Mouse (Mus musculus) macrophage (primary cell): ENCODE measurements around the gene Tspo2. TPM values are rescaled to one million over a fixed set of nuclear protein-coding genes. Genes with fewer than 3 reads are reported as not detected.
"Not testable (repeated sequence)": the region's sequence is repeated elsewhere in the genome, so short reads cannot be mapped to it uniquely, and the experiment has no call there.

Experiments
- H3K27ac ChIP-seq: fragments of 350-480 bp; formaldehyde crosslinking; 2 replicates; pipeline ENCODE4 v1.9.0; 2021
- H3K36me3 ChIP-seq: fragments of 350-480 bp; formaldehyde crosslinking; 2 replicates; pipeline ENCODE4 v1.9.0; 2021; ENCODE audit errors: inconsistent target
- H3K4me3 ChIP-seq: fragments of 350-480 bp; formaldehyde crosslinking; 2 replicates; pipeline ENCODE4 v1.9.0; 2021; ENCODE audit errors: inconsistent target
- H3K79me2 ChIP-seq: fragments of 350-480 bp; formaldehyde crosslinking; 2 replicates; pipeline ENCODE4 v1.9.0; 2021; ENCODE audit errors: inconsistent target
- whole genome bisulfite sequencing: methylation state at CpG from one replicate; pipeline ENCODE4 v1.1.7; 2026; ENCODE audit warnings: inconsistent platforms; ENCODE audit not compliant: missing documents; 5-methylcytosine and 5-hydroxymethylcytosine counted together
- polyA plus RNA-seq: library from polyadenylated mRNA; stranded (reverse); fragments of 250-400 nt; gene quantifications from 3 replicates; pipeline ENCODE4 v1.2.4, GENCODE M21; 2018; ENCODE audit warnings: inconsistent platforms
- total RNA-seq, 78 experiments: library from RNA; depleted of rRNA; stranded (reverse); fragments of 250-400 nt; gene quantifications; 1 replicate in 9 of 78; 2 replicates in 24 of 78; 3 replicates in 43 of 78; 4 replicates in 2 of 78; pipeline ENCODE4 v1.2.4; 2018; ENCODE audit warnings: inconsistent platforms in 56 of 78

Tspo2 gene
- total RNA-seq (2018; cell fraction: chromatin; rRNA removed): not detected
- not detected for total RNA-seq (2018; cell fraction: cytosol; rRNA removed)
- not detected for total RNA-seq (2018; cell fraction: nucleus; rRNA removed)
- polyA plus RNA-seq: not detected in 3 replicates

DNA sequence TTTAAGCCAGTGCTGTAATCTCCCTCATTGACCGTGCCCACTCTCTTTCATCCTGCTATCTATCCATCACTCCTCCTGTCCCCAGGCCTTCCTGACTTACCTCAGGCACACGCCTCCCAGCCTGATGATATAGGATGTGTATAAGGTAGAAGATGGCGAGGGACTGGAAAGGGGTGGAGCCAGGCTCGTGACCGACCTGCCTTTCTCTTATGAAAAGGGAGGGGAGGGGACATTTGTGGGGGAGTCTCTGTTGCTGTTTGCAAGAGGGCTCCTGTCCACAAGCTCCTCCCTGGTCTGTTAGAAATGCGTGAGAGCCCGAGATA lies at the start of gene Tspo2:
Tspo2 (minus strand) TSS at position 170 of the 323 bp plus-strand sequence.
- 66% methylated on average over 7 of the region's 7 CpGs for WGBS
- Histone ChIP-seq H3K27ac (no peak within 1 kb of the TSS), H3K79me2 (no peaks in the 10 kb centered on the region), H3K4me3 (no peak within 1 kb of the TSS), H3K36me3 (no peaks in the 10 kb centered on the region)

DNA sequence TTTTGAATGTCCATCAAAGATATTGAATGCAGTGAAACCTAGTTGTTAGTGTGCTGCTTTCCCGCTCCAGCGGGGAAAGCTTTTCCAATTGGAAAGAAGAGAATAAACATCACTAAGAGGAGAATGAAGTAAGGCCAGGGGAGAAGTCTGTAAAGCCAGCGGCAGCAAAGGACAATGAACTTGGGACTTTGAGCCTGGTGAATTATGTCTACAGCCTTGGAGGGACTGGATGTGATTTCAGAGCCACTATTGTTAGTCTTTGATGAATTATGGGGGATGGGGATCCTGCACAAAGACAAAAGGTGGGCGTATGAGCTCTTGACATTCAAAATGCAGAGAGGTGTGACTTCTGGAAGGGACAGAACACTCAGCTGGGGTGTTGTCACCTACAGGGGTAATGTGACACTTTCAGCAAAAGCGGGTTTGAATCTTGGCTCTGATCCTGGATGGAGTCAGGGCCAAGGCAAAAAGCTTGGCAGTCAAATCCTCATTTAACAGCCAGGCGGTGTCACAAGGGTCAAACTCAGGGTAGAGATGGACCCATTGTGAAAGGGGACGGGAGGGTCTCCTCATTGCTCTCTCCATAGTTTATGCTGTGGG lies 49.6 kb upstream of the Tspo2 start:
- Histone ChIP-seq H3K4me3 (no peak overlapping the region), H3K79me2 (no peaks in the 10 kb centered on the region), H3K27ac (no peak overlapping the region), H3K36me3 (no peaks in the 10 kb centered on the region)
- WGBS: 91% methylated on average over 7 of the region's 7 CpGs

DNA sequence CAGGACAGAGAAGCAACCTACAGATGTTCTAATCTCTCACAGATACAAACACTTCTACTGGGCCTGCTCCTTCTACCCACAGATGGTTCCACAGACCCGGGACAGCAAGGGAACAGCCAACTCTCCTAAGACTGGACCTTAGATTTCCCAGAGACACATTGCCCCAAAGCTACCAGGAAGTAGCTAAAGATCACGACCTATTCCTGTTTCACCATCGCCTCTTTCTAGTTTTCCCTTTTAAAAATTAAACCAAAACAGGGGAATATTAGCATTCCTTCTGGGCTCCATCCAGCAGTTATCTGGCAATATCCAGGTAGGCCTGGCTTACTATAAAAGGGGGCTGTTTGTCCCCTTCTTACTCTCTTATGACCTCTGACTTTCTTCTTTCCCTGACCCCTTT lies 46.7 kb upstream of the Tspo2 start:
- H3K27ac ChIP-seq: no peak overlapping the region
- H3K4me3 ChIP-seq: no peak overlapping the region
- WGBS: 84% methylated on average over 3 of the region's 3 CpGs
- H3K79me2 ChIP-seq: no peaks in the 10 kb centered on the region
- H3K36me3 ChIP-seq: no peaks in the 10 kb centered on the region

DNA sequence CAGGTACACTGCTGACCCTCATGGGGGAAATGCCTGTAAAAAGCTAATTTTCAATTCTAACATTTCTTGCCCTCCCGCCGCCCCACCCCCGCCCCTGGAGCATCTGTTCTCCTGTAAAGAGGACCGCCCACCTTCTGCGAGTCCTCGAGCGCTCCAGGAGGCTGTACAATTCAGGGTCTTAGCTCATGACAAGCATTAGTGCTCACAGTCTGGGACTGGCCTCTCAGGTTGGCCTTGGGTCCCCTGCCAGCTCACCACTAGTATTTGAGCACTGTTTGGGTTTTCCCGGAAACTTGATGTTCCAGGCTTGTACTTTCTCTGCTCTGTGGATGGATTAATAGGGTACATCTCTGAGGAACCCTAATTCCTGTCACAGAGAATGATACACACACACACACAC lies 42.7 kb upstream of the Tspo2 start:
- no peak overlapping the region for H3K4me3 ChIP-seq
- 83% methylated on average over 8 of the region's 8 CpGs for WGBS
- H3K36me3 ChIP-seq: no peaks in the 10 kb centered on the region
- no peaks in the 10 kb centered on the region for H3K79me2 ChIP-seq
- H3K27ac ChIP-seq: no peak overlapping the region

DNA sequence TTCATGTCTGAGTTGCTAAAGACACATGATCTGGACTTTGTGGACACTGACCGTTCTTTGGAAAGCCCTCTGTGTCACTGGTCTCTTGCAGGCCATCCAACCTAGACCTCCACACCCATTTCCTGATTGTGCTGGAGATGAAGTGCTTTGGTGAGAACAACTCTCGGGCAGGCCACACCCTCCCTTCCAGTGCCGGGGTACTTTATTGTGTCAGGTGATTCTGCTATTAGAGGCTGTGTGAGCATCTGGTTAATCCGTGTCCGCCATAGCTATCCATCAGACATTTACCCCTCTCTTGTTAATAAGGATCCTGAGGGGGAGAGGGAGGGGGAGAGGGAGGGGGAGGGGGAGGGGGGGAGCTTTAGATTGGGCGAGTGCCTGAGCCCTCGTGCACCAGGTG lies 42.3 kb upstream of the Tspo2 start:
- Histone ChIP-seq H3K27ac (no peak overlapping the region), H3K79me2 (no peaks in the 10 kb centered on the region), H3K36me3 (no peaks in the 10 kb centered on the region), H3K4me3 (no peak overlapping the region)
- WGBS: 60% methylated on average over 3 of the region's 7 CpGs

DNA sequence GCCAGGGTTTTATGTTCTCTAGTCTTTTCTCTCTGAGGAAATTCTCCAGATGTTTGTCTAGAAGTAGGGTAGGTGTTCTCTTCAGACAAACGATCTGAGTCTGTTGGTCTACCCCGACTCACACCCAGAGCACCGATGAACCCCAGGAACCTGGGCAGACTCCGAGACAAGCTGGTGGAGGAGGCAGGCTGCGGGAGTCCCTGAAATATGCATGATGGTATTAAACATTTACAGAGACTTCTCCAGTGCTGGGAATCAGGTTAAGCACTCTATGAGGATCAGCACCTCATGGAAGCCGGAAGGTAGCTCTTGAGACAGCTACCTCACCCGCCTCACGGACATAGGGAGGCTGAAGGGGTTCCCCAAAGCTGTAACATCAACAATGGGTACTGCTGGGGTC lies 41.3 kb upstream of the Tspo2 start:
- no peaks in the 10 kb centered on the region for H3K79me2 ChIP-seq
- no peak overlapping the region for H3K4me3 ChIP-seq
- H3K27ac ChIP-seq: no peak overlapping the region
- WGBS: 91% methylated on average over 7 of the region's 8 CpGs
- H3K36me3 ChIP-seq: no peaks in the 10 kb centered on the region

DNA sequence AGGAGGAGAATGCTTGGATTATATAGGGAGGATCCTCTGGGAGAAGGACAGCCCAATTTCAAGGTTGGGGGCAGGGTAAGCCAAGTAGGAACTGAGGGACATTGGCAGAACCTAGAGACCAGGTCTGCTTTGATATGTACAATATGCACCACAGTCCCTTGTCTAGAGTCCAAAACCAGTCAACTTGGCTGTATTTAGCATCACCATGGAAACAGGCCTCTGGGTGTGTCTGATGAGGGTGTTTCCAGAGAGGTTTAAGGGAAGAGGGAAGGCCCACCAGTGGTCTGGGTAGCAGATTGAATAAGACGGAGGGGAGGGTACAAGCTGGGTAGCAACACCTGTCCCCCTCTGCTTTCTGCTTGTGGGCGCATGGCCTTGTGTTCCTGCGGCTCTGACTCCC lies 38.1 kb upstream of the Tspo2 start:
- H3K27ac ChIP-seq: no peak overlapping the region
- no peaks in the 10 kb centered on the region for H3K36me3 ChIP-seq
- H3K4me3 ChIP-seq: no peak overlapping the region
- WGBS: 90% methylated on average over 3 of the region's 3 CpGs
- H3K79me2 ChIP-seq: no peaks in the 10 kb centered on the region

DNA sequence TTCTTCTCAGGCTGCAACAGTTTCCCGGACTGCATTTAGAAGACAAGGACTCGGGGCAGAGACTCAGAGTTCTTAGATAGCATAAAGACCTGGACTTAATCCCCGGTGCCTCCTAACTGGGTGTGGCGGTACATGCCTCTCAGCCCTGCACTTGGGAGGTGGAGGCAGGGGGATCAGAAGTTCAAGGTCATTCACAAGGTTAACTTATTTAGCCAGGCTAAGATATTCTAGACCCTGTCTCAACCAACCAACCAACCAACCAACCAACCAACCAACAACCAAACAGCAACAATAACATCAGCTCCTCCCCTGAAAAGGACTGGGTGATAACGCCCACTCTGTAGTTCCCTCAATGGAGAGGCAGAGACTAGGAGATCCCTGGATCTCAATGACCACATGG lies 32.9 kb upstream of the Tspo2 start:
- Histone ChIP-seq H3K36me3 (no peaks in the 10 kb centered on the region), H3K27ac (no peak overlapping the region), H3K4me3 (no peak overlapping the region), H3K79me2 (no peaks in the 10 kb centered on the region)
- 91% methylated on average over 5 of the region's 5 CpGs for WGBS

DNA sequence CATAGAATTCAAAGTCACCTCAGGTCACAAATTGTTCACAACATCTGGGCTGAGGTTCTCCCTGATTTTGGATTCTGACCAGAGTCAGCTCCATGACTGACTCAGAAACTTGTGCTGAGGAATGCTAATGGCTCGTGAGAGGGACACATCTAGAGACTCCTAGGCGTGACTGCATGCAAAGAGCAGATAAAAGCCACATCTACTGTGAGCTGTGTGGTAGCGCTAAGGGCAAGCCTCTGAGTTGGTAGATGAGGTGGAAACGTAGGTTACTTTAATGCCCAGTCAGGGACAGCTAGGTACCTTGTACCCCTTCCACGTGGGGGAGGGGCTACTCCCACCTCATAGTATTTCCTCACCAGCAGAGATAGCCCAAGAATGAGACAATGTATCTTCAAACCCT lies 32.4 kb upstream of the Tspo2 start:
- 75% methylated on average over 5 of the region's 5 CpGs for WGBS
- H3K27ac ChIP-seq: no peak overlapping the region

DNA sequence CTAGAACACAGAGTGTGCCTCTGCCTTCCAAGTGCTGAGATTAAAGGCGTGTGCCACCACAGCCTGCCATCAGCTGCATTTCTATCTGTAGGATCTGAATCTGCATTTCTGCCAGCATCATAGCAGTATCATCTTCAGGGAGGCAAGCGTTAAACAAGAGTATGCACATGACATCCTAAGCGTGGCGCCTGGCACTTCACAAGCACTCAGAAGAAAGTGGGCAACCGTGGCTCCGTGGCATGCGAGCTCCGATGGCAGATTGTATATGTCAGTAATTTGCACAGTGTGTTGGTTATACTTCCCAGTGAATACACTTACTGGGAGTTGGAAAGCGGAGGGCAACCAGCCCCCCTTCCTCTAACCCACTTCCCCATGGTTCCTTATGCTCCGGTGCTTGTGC lies 28.6 kb upstream of the Tspo2 start:
- Histone ChIP-seq H3K79me2 (no peaks in the 10 kb centered on the region), H3K27ac (no peak overlapping the region), H3K36me3 (no peaks in the 10 kb centered on the region), H3K4me3 (no peak overlapping the region)
- 93% methylated on average over 10 of the region's 10 CpGs for WGBS

More for the DNA sequence above, 32.4 kb upstream of the Tspo2 start:
- Histone ChIP-seq H3K79me2 (no peaks in the 10 kb centered on the region), H3K4me3 (no peak overlapping the region), H3K36me3 (no peaks in the 10 kb centered on the region)

DNA sequence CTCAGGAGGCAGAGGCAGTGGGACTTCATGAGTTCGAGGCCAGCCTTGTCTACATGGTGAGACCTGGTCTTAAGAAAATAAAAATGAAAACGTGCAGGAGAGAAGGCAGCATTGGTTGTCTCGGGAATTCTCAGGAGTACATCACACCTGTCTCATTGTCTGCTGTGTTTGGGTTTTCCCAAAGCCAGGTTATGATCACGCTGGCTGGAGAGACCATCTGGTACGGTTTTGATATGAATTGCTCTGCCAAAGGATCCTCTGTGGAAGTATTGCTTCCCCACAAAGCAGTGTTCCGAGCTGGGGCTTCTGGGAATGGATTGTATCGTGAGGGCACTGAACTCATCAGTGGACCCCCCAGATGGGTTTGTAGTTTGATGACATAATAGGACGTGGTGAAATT lies 24.1 kb upstream of the Tspo2 start:
- WGBS: 88% methylated on average over 8 of the region's 8 CpGs
- Histone ChIP-seq H3K79me2 (no peaks in the 10 kb centered on the region), H3K27ac (no peak overlapping the region), H3K4me3 (no peak overlapping the region), H3K36me3 (no peaks in the 10 kb centered on the region)

DNA sequence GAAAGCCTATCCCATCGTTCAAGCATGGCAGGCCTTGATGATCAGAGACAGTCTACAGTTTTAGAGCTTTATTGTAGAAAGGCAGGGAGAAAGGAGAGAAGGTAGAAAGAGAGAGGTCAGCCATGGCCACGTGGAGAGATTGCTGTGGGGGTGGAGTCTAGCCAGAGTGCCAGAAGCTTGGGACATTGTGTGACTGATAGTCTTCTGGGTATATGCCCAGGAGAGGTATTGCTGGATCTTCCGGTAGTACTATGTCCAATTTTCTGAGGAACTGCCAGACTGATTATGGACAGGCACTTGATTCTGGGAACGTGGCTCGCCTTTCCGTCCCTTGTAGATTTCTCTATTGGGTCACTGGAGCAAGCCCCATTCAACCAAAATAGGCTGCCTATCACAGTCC lies 23.0 kb upstream of the Tspo2 start:
- H3K4me3 ChIP-seq, H3K36me3 ChIP-seq: not testable (repeated sequence)
- WGBS: 88% methylated on average over 6 of the region's 6 CpGs

DNA sequence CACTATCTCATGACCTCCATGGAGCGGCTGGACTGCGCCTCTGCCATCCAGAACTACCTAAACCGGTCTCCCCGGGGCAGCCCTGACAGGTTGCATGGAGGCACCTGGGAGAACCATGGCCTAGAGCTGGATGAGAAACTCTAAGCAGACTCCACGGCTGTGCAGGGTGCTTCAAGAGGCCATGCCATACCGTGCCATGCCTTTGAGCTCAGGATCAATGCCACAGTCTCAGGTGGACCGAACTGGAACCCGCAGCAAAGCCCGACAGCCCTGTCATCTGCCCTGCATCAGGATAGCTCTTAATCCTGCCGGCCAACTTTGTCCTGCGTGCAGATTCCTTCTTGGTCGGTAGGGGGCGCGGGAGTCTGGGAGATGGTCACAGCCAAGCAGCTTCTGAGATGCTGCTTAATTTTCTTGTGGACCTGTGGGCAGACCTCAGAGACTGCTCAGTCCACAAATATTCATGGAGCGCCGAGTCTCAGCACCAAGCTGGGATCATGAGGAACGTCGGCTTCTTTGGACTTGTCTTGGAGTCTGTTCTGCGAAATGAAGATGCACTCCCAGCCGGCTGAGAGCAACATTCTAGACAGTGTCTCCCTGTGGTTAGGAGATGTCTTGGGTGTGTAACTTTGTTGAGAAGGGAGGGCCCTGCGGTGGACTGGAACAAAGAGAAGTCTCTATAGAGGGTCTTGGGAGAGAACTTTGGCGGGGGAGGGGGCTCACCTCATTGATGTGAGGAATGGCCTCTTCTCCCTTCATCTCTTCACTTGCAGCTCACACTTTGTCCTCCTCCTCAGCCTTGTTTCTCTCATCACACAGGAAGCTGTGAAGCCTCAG lies 16.3 kb upstream of the Tspo2 start:
- 20% methylated on average over 22 of the region's 22 CpGs for WGBS
- Histone ChIP-seq H3K36me3 (no peaks in the 10 kb centered on the region), H3K27ac (no peak overlapping the region), H3K4me3 (no peak overlapping the region), H3K79me2 (no peaks in the 10 kb centered on the region)

More for the DNA sequence above, 23.0 kb upstream of the Tspo2 start:
- H3K27ac ChIP-seq, H3K79me2 ChIP-seq: not testable (repeated sequence)

DNA sequence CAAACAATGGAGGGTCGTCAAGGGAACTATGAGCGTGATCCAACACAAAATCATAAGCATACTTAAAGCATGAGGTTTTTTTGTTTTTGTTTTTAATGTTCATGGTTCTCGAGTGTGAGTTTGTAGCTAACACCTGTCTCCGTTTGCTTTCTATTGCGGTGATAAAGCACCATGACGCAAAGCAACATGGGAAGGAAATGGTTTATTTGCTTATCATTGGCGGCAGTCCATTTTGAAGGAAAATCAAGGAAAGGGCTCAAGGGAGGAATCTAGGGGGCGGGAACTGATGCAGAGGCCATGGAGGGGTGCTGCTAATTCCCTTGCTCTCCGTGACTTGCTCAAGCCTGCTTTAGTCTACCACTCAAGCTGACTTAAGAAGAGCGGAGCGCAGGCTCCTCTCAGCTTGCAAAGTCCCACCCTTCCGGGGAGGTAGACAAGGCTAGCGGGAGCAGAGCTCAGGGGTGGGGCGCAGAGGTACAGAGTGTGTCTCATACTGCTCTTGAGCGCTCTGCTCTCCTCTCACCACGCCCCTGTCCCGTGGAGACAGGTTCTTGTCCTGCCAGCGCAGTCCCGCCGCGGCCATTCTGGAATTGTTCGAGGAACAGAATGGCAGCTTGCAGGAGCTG lies 15.6 kb upstream of the Tspo2 start:
- H3K79me2 ChIP-seq: no peaks in the 10 kb centered on the region
- no peak overlapping the region for H3K4me3 ChIP-seq
- H3K27ac ChIP-seq: no peak overlapping the region
- H3K36me3 ChIP-seq: no peaks in the 10 kb centered on the region
- 66% methylated on average over 20 of the region's 22 CpGs for WGBS

DNA sequence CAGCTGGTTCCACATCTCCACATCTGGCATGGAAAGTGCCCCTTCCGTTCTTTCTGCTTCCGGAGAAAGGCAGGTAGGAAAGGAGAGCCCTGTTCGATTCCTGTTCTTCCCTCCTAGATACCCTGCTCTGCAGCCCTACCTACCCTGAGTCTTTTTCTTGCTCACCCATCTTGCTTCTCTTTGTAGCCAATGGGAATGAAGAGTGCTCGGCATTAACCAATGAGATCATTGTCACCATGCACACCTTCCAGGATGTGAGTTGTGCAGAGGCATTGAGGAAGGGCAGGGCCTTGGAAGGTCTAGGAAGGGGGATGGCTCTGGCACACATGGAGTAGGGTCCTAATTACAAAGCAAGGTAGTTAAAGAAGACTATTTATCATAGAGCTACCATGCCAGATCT lies 12.1 kb upstream of the Tspo2 start:
- Histone ChIP-seq H3K4me3 (no peak overlapping the region), H3K27ac (no peak overlapping the region), H3K79me2 (no peaks in the 10 kb centered on the region), H3K36me3 (no peaks in the 10 kb centered on the region)
- WGBS: 93% methylated on average over 4 of the region's 4 CpGs
